Mouse (Mus musculus) skeletal muscle tissue, adult 2 months (tissue): ENCODE results near the gene Rpgr.

Experiments
- DNase-seq: peaks from one replicate; pipeline ENCODE4 v3.0.0-alpha.2; 2012; ENCODE audit warnings: low read depth, low spot score

Gene Rpgr

DNA sequence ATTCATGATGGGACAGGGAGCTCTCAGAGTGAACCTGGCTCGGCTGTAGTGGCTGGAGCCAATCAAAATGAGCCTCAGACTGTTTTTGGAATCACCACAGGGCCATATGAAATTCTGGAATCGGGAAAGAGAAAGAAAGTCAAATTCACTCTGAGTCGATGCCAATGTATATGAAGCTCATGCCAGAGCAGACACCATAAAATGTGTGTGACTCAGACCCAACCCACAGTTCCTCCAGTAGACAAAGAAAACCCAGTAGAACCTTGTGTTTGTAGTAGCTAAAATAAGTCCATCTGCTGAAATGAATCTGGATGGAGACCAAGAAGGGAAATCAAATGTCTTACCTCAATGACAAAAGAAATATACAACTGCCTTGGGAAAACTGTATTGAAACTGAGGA is 142.8 kb downstream of the Rpgr start:
- no peak for DNase-seq

DNA sequence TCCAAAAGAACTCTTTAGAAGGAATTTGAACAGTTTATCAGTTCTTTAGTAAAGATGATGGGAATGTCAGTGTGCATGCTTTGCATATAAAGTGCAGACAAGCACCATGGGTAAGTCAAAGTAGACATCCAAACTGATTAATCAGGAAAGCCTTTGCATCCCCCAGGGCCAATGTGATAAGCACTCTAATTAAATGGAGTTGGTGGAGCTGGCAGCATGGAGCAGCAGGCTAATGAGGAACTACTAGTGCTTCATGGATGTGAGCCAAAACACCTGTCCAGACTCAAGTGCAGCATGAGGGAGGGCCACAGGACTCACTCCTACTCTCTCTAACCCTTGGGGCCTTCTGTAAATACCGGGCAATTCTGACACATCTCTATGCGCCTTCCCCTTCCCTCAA is 145.2 kb downstream of the Rpgr start:
- no peak for DNase-seq

DNA sequence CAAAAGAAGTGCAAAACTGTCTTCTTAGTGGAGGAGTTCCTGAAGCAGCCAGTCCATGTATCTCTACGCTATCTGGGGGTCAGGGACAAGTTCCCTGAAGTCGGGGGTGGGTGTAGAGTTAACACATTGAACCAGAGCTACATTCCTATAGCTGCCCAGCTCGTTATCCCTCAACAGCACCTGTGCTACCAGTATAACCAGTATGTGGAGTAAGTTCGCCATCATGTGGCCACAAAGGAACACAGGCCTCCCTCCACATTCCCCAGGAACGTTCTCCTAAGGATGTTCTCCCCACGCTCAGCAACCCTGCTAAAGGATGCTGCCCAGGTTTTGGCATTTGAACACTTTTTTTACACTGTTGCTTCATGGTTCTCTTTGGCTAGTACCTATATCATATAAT is 146.0 kb downstream of the Rpgr start:
- no peak for DNase-seq

DNA sequence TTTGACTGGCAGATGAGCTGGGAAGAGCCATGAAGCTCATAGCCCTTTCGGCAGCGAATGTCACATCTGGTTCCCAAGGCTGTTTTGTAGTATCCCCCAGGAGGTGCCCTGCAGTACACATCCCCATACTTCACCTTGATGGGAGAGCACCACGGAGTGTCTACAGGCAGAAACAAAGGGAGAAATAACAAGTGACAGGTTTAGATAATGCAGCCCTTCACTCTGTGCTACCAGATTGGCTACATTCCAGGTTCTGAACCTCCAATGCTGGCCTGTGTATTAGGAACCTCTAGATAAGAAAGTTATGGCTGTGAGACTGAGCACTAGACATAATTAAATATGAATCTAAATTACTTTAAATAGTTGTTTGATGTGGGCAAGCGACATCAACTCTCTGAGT is 147.3 kb downstream of the Rpgr start:
- no peak for DNase-seq

DNA sequence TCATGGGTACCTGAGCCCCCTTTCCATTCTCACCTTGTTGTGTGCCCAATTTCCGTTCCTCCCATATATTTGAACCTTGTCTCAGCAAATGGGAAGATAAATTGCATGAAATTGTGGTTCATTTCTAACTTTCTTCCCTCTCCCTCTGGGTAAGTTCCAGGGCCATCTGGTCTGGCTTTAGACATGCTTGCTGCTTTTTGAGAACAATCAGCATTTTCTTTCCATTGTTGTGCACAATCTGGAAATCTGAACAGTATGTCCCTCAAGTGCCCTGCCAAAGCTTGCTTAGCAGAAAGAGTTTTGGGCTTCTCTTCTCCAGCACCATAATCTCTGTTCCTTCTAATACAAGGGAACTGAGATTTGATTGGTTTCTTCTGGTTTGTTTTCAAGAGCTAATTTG is 152.9 kb downstream of the Rpgr start:
- peak; percentile 40 for DNase-seq

DNA sequence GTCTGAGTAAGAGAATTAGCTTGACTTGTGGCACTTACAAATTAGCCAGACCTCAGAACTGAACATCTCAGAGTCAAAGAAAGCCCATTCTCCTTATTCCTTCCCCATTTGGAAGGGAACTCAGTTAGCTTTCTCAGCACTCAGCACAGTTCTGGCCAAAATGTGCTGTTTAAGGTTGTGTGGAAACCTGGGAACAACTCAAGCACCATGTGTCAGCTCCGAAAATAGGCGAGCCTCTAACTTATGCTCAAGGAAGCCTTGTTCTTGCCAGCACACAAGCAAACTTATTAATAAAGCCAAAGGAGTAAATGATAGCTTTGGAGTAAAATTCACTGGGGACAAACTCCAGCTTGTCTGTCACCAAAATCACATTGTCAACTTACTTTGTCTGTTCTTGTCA is 153.4 kb downstream of the Rpgr start:
- DNase-seq = peak; percentile 28

DNA sequence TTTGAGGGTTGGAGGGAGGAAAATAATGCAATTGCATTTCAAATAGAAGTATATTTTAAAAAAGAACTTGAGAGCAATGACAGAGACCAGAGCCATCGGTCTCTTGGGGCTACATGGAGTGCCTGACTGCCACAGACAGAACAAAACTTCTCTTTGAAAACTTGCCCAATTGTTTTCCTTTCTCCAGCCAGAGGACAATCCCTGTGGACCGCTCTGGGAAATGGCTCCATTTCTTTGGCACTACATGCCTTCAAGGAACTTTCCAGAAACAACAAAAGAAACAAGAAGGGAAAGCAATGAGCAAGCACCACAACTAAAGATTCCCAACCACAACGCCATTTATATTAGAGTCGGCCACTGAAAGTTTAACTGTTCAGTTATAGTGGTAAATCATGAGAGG is 154.5 kb downstream of the Rpgr start:
- DNase-seq = peak; percentile 39

DNA sequence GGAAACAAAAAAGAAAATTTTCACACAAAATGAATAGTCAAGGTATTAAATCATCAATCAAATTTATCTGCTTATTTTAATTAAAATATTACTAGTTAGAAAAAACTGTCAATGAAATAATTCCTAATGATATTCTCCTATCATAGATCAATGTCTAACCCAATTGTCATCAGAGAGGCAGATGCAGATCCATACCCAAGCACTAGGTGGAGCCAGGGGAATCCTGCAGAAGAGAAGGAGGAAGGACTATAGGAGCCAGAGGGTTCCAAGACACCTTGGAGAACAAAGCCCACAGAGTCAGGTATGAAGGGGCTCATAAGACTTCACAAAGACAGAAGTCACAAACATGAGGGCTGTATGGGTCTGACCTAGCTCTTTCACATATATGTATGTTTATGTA is 182.1 kb downstream of the Rpgr start:
- DNase-seq = no peak
